Mouse (Mus musculus): ENCODE measurements around the gene Slc12a7.

DNA sequence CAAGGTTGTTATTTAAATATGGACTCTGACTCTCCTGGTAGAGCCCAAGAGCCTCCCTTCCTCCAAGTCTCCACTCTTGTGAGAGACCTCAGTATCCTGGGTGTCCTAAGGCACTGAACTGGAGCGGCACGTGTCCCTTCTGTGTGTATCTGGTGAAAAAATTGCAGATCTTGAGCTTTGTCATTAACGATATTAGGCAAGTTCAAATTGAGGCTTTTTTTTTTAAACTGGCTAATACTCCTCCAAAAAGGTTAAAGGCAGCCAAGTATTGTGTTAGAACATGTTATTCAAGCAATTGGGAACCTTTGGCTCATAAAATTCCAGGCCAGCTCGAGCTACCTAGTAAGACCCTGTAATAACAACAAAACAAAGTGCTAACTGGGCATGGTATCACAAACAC, 12.7 kb upstream of the Slc12a7 start:
- TF ChIP-seq POLR2A (IDR thresholded peaks at IDR 0.05; ENCODE audit: insufficient read depth, low read length) (no peak), CTCF (IDR thresholded peaks at IDR 0.05; ENCODE audit: low read depth, low read length) (no peak)

Data from ES-Bruce4 (cell line).